24 mouse cellular contexts compared by ENCODE assay signal in the genomic region with DNA sequence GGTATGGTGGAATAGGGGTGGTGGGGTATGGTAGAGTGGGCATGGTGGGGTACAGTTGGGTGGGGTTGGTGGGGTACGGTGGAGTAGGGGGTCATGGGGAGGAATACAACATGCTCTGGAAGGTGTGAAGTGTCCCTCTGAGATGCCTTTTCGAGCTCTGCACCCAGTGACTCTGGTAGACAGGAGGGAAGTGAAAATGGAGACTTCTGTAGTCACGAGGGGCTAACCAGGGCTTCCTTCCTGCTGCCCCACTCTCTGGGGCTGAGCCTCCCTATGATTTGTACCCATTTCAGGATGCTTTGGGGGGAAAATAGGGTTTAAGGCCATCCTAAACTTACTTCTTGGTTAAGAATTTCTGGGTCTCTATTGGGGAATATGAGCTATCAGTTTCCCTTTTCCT.
"Had no signal": no experiment of that assay in that cellular context is flagged by ENCODE, and none has a peak within 500 bp of the region (broad histone marks: within the 10 kb centered on the region; RNA-seq: fewer than 3 reads in every experiment).

No protein-coding gene starts in this region.

- H3K9me3 ChIP-seq: heart, embryonic 12.5 days; hindbrain, embryonic 13.5 days; kidney, embryonic 15.5 days; limb, embryonic 10.5 days; limb, embryonic 12.5 days; liver, embryonic 13.5 days; liver, embryonic 15.5 days had no signal

- H3K4me1 ChIP-seq: heart, embryonic 12.5 days; kidney, embryonic 15.5 days; limb, embryonic 12.5 days; liver, embryonic 13.5 days; liver, embryonic 15.5 days had no signal

- H3K4me2 ChIP-seq: heart, embryonic 12.5 days; hindbrain, embryonic 13.5 days; kidney, embryonic 15.5 days; limb, embryonic 12.5 days; liver, embryonic 11.5 days; liver, embryonic 13.5 days; liver, embryonic 15.5 days had no signal

- H3K36me3 ChIP-seq: heart, embryonic 12.5 days; hindbrain, embryonic 13.5 days; kidney, embryonic 15.5 days; limb, embryonic 10.5 days; limb, embryonic 12.5 days; liver, embryonic 13.5 days; liver, embryonic 15.5 days had no signal

- H3K27ac ChIP-seq: hindbrain, embryonic 13.5 days; kidney, embryonic 15.5 days; layer of hippocampus, adult 2 months; left cerebral cortex, adult 2 months; limb, embryonic 10.5 days; limb, embryonic 12.5 days; liver, embryonic 13.5 days; liver, embryonic 15.5 days had no signal

- ATAC-seq: hindbrain, embryonic 16.5 days; inflammation-experienced regulatory T-cells, adult 6 months; intestine, embryonic 16.5 days had no signal

- H3K9ac ChIP-seq: heart, embryonic 12.5 days; hindbrain, embryonic 13.5 days; kidney, embryonic 15.5 days; limb, embryonic 12.5 days; liver, embryonic 13.5 days; liver, embryonic 15.5 days had no signal

- H3K4me3 ChIP-seq: heart, embryonic 12.5 days; hindbrain, embryonic 13.5 days; kidney, embryonic 15.5 days; layer of hippocampus, adult 2 months; left cerebral cortex, adult 2 months; limb, embryonic 10.5 days; limb, embryonic 12.5 days; liver, embryonic 13.5 days; liver, embryonic 15.5 days had no signal

- H3K27me3 ChIP-seq: heart, embryonic 12.5 days; hindbrain, embryonic 13.5 days; kidney, embryonic 15.5 days; limb, embryonic 12.5 days; liver, embryonic 13.5 days; liver, embryonic 15.5 days had no signal

- DNase-seq: gastrocnemius, postnatal 14 days; gastrocnemius, postnatal 36 days; heart, adult 18-20 months; heart, postnatal 4 days; kidney, adult 11 months; kidney, adult 2 months; kidney, adult 9 months; kidney, postnatal 10 days; kidney, postnatal 25 days; kidney, postnatal 4 days; liver; liver, embryonic 13.5 days had no signal
